Mouse (Mus musculus) layer of hippocampus, postnatal 10 days (tissue): ENCODE measurements around the gene Cd151. TPM values are rescaled to one million over a fixed set of nuclear protein-coding genes. Genes with fewer than 3 reads are reported as not detected.
"Not testable (repeated sequence)": the region's sequence is repeated elsewhere in the genome, so short reads cannot be mapped to it uniquely, and the experiment has no call there.

ENCODE experiments used
- DNase-seq, 2 experiments: peaks; one replicate each; pipeline ENCODE4 v3.0.0; 2021; ENCODE audit warnings: low spot score in 2 of 2
- total RNA-seq, 2 experiments: library from RNA; stranded (reverse); gene quantifications; 2 replicates each; pipeline ENCODE4 v1.2.3; 2021

Gene Cd151
- total RNA-seq, 2 experiments from 2014 or later = 38.7 to 39.9 TPM

- DNase-seq = peak in 1 of 2 experiments; percentile 50
Measured at GRCm38 (mm10) chr7:141435129-141435855, 31.9 kb upstream of the Cd151 start.

- DNase-seq = no peak
Measured at GRCm38 (mm10) chr7:141435856-141436522, 31.2 kb upstream of the Cd151 start.

GRCm38 (mm10) chr7:141436523-141436892 is 30.7 kb upstream of the Cd151 start:
- no peak for DNase-seq

DNA sequence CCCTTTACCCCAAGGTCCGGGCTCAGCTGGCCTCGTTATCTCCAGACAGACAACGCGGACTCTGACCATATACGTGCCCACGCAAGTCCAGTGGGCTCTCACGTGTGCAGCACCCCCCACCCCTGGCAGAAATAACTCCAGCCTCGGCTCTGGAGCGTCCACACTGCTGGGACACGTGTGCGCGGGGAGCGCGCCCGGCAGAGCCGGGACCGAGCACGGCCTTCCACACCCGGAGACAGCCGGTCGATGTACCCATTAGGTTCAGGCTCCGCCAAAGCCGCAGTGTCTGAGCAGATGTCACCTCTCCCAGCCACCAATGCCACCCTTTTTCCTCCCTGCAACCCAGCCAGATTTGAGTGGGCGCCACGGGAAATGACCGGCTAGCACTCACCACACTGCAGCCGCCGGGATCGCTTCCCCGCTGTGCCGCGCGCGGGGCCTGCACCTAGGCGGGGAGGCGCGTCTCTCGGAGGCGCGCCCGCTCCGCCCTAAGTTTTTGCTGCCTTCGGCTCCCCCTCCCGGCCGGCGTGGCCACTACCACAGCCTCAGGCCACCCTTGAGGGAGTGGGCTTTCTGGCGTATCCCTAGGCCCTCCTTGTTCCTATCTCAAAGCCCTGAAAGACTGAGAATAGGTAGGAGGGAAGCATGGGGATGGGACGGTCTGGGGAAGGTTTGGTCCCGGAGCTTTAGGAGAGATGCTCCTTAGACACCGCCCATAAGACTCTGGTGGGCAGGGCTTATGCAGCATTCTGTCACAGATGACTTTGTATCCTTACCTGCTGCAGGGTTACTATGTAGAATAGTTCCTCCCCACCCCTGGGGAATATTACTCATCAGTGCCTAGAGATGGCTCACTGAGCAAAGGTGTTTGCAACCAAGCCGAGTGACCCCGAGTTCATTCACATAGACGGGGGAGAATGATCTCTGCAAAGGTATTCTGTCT is 29.7 kb upstream of the Cd151 start, which contains the start of gene Slc25a22:
Gene Slc25a22 (minus strand): TSS at position 715 of the 943 bp plus-strand sequence.
- DNase-seq = peak; percentile 84 to 90

DNA sequence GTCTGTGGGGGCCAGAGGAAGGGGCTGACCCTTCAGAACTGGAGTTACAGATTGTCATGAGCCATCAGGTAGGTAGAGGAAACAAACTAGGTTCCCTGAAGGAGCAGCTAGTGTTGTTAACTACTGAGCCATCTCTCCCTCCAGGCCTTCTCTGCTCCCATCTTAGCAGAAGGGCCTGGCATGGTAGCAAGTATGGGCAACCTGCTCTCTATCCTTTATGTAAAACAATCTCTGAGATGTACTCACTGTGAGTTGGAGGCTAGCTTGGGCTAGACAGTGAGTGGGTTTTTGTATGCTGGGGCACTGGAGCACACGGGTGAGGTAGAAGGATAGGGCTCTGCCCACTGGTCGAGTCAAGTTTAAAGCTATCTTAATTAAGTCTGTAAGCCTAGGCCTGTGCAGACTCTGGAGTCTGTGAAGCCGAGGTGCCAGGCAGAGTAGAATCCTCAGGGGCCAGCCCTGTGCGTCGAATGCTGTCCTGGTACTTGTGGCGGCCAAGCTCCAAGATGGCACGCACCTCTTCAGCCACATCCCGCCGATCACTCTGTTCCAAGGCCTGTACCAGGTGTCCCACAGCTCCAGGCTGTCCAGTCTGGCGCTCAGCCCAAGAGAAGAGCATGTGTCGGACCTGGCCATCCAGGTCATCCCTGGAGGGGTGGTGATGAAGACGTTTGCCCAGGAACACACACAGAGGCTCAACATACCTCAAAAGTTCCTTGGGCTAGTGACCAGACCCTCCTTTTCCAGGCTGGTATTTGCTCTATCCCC is 28.8 kb upstream of the Cd151 start:
- no peak for DNase-seq

- no peak for DNase-seq
Measured at GRCm38 (mm10) chr7:141439140-141439679, 28.0 kb upstream of the Cd151 start.

DNA sequence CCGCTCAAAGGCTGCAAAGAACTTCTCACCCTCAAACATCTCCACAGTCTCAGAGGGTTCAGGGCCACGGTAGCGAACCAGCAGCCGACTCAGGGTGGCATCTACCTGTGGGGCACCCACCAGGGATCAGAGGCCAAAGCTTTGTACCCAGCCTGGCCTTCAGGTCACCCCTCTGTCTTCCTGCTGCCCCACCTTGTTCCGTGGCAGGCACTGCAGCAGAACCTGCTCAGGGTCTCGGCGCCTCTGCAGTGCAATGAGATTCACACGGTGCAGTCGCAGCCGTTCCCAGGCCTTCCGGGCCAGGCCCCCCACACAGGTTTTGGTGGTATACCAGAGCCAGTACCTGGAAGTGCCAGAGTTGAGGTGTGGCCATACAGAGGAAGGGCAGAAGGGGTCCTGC is 27.4 kb upstream of the Cd151 start:
- no peak for DNase-seq

GRCm38 (mm10) chr7:141440613-141441012 is 26.6 kb upstream of the Cd151 start:
- peak; percentile 68 to 71 for DNase-seq

DNA sequence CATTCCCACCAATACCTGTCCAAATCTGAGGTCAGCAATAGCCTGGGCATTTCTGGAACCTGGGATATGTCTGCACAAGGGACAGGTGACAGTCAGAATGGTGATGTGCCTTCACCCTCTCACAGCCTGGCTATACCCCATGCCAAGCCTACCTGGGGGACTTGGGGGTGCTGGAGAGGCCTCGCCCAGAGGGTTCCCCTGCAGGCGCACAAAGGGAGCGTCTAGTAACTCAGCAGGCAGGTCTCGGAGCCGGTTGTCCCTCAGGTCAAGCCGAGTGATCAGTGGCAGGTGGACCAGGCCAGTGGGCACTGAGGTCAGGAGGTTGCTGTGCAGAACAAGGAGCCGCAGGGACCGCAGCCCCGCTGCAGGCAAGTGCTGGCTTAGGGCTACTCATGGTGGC is 25.7 kb upstream of the Cd151 start:
- DNase-seq = no peak

GRCm38 (mm10) chr7:141442199-141442598 is 25.0 kb upstream of the Cd151 start:
- DNase-seq = no peak

GRCm38 (mm10) chr7:141443081-141443821 is 23.9 kb upstream of the Cd151 start:
- peak in 1 of 2 experiments; percentile 19 for DNase-seq

GRCm38 (mm10) chr7:141443828-141444237 is 23.4 kb upstream of the Cd151 start, which contains the start of gene Pidd1:
Gene Pidd1 (minus strand): TSS chr7:141444025.
- DNase-seq = peak in 1 of 2 experiments; percentile 14

DNA sequence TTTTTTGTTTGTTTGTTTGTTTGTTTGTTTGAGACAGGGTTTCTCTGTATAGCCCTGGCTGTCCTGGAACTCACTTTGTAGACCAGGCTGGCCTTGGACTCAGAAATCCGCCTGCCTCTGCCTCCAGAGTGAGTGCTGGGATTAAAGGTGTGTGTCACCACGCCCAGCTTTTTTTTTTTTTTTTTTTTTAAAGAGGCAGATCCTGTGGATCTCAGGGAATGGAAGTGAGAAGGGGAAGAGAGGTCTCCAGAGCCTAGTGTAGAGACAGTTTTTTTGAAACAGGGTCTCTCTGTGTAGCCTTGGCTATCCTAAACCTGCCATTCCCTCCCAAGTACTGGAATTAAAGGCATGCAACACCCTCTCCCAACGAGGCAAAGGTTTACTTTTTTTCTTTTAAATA is 20.8 kb upstream of the Cd151 start:
- not testable (repeated sequence) for DNase-seq

- DNase-seq = peak; percentile 93 to 95
Measured at GRCm38 (mm10) chr7:141447110-141447991, 19.8 kb upstream of the Cd151 start, which contains the start of gene Rplp2. Gene Rplp2 (plus strand): TSS chr7:141447370.

- peak in 1 of 2 experiments; percentile 6 for DNase-seq
Measured at GRCm38 (mm10) chr7:141451928-141452327, 15.3 kb upstream of the Cd151 start.

GRCm38 (mm10) chr7:141453636-141454035 is 13.6 kb upstream of the Cd151 start:
- DNase-seq = no peak

DNA sequence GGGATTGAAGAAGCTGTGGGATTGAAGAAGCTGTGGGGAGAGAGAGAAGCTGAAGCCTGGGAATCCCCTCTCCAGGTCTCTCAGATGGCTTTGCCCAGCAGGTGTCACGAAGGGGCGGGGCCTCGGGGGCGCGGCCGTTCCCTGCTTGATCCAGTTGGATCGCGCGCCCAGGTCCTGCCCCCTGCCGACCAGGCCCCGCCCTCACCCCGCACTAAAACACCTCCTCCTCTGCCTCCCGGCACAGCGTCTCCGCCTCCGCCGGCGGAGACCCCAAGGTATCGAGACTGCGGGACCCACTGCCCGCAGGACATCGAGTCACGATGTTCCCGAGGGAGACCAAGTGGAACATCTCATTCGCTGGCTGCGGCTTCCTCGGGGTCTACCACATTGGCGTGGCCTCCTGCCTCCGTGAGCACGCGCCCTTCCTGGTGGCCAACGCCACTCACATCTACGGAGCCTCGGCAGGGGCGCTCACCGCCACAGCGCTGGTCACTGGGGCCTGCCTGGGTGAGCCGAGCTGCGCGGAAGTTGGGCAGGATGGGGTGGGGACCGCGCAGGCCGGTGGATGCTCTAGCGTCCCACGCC is 12.1 kb upstream of the Cd151 start, which contains the start of gene Pnpla2:
Gene Pnpla2 (plus strand): TSS at position 232 of the 585 bp plus-strand sequence.
- peak; percentile 88 to 93 for DNase-seq
